Mouse (Mus musculus): ENCODE measurements around the gene Mecom.
"Not testable (repeated sequence)": the region's sequence is repeated elsewhere in the genome, so short reads cannot be mapped to it uniquely, and the experiment has no call there.

Gene Mecom

DNA sequence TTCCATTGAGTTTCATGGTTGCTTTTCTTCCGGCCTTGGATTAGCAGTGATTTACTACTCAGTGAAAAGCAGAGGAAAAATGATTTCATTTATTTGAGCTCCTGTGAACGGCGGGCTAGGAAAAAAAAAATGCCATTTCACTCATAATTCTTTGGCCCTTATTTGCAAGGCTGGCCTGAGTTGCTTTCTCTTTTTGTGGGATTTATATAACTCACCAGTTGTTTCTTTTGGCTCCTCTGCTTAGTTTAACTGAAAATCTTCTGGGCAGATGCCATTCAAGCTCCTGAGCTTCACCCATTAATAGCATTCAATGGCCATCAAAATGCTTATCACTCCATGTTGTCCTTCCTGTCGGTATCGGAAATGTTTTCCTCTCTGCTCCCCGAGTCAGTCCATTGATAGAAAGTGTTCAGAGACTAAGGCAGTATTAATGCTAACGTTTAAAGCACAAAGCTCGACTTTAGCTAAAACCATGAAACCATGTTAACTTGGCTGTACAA, 304.0 kb downstream of the Mecom start:
- DNase-seq = no peak

DNA sequence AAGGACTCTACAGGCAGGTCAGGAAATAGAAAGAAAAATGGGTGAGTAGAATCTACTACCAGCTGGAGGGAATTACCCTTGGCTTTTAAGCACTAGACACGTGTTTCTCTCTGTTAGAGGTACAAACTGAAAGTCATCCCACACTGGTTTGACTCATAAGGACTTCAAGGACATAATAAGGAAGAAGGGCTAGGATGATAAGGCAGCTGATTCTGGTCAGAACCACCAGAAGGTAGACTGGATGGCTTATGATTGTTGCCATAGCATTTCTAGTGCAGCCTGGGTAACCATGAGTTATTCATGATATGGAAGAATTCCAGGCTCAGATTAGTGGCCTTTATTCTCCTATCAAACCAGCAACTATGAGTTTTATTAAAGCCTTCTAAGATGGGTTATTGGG, 308.4 kb downstream of the Mecom start:
- DNase-seq = no peak

DNA sequence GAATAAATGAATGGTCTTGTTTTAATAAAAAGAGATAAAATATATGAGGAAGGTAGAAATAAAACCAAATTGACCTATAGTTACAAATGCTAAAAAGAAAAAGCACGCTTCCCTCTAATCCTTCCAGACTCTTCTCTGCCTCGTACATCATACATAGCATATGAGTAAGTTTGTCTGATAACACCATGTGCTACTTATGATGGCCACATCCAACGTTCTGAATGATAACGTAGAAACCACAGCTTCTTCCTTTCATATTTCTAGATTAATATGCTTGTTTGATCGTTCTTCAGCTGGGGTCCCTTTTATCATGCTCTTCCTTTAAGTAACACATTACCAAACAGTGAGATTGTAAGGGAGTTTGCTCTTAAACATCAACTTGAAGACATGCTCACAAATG, 310.3 kb downstream of the Mecom start:
- DNase-seq = no peak

DNA sequence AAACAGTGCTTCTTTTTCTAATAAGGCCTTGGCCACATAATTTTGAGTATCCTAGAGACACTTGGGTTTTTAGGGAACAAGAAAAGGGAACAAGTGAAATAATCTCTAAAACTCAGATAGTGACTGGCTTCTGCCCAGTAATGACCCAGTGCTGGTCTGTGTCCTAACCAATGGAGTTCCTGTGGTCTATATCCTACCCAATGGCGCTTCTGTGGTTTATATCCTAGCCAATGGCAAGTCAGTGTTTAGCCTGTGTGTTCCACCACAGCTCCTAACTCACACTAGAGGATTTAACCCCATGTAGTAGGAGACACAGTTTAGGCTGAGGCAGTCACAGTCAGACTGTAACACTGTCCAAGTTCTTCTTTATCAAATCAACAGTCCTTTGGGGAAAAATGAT, 313.8 kb downstream of the Mecom start:
- no peak for DNase-seq

DNA sequence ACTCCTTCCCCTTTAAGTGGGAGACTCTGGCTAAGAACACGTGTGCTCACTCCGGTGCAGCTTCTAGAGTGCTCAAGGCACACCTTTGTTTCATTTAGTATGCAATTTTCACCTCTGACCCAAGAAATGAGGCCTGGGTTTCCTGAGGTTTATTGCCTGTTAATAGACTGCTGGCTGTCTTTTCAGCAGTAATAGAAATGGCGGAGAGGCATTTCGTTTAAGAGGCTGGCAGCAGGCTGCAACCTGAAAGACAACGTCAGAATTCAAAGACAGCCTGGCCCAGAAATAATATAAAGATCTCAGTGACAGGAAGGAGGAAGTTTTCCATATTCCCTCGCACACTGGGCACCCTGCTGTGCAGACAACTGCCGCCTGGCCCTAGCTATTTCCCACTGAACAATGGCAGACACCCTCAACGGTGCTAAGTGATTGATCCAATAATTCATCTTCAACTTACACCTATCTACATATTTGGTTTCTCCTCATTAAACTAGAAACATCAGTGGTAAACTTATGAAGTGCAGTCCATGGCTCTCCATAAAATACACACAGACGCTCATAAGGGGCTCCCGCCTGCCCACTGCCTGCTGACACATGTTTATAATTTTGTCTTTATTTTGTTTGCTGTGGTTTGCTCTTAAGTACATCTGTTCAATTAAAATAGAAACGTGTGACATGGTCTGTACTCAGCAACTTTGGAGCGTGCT, 319.7 kb downstream of the Mecom start:
- DNase-seq = no peak

DNA sequence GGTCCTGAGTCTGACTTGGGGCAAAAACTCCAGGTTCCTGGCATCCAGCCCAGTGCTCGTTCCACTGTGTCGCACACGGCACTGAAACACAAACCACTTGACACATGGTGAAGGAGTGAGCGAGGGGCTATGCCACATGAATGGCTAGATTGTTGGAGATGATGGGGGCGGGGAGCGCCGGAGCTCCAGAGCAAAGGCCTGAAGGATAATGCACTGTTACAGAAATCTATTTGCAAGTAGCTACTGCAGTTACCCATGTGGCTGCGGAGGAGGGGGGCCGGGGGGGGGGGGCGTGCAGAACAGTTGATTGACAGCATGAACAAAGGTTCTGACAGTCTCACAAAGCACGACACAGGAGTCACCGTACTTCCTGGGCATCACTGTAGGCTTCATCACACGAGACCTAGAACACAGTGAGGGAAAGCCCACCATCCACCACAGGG, 320.9 kb downstream of the Mecom start:
- DNase-seq = no peak

DNA sequence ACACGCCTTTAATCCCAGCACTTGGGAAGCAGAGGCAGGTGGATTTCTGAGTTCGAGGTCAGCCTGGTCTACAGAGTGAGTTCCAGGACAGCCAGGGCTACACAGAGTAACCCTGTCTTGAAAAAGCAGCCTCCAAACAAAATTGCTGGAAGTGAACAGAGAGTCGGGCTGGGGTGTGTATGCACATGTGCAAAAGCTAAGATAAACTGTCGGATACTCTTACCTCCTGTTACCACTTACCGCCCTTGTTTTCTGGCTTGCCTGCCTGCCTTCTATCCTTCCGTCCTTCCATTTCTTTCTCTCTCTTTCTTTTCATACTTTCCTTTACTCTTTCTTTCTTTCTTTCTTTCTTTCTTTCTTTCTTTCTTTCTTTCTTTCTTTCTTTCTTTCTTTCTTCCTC, 322.6 kb downstream of the Mecom start:
- not testable (repeated sequence) for DNase-seq

DNA sequence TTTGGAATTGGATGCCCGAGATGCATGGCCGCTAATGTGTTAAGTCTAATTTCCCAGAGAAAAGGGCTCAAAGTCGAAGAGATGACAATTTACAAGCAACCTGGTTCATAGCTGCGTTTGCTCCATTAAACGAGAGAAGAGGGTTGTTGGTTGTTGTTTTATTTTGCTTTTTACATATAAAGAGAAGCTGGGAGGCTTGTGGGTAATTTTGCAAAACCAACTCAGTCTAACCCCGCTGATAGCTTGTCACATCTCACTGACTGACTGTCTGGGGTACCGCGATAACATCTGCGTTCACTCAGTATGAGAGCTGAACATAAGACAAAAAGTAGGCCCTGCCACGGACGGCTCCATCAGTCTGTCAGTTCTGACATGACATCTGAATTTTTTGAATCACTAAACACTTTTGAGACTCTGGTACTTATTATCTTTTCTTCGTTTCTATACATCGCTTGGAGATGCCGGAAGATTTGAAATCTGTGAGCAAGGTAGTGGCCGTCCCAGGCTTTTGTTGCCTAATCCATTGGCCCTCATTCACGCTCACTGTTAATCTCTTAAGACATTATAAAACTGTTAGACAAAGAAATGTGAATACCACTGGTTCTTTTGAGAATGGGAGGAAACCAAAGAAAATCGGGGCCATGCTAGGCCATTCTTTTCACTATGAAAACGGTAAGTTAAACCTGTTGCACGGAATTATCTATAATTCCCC, 327.0 kb downstream of the Mecom start:
- no peak for DNase-seq

DNA sequence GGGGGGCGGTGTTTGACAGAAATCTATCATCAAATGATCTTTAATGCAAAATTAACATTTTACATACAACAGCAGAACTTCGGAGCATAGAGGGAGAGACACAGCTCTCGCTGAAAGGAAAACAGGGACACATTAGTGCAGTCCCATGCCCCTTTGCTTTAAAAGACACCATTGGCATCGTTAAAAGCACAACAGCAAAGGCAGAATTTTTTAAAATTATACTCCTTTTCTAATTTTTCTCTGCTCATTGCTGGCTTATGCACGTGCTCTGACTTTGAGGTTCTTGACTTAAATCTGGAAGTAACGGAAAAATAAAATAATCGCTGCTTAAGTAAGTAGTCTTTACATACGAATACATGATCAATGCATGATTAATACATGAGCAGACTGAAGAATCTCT, 327.9 kb downstream of the Mecom start:
- no peak for DNase-seq

DNA sequence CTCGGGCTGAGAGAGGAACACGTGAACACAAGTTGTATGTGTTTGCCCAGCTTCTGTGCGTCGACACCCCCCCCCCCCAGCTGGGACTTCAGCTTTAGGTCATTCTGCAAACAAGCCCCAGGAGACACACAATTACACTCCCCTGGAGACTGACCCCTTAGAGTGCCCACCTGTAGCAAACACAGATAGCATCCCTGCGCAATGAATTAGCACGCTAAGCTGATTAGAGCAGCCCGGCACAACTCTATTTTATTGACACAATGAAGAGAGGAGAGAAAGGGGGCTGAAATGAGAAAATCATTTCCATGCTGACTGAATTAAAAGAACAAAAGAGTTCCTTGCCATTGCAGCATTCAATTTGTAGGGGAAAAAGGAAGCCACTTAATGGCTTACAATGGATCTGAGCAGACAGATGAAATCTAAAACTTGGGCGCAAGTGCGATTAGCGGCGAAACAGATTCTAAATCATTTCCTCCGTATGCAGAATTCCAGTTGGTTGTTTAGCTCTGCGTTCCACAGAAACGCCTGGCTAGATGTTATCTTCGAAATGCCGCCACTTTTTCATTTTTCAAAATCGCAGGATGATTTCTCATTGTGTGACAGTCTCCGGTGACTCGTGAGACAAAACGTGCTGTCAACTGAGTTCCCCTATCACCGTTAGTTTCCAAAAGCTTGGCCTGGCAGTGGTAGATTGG, 328.5 kb downstream of the Mecom start:
- no peak for DNase-seq

DNA sequence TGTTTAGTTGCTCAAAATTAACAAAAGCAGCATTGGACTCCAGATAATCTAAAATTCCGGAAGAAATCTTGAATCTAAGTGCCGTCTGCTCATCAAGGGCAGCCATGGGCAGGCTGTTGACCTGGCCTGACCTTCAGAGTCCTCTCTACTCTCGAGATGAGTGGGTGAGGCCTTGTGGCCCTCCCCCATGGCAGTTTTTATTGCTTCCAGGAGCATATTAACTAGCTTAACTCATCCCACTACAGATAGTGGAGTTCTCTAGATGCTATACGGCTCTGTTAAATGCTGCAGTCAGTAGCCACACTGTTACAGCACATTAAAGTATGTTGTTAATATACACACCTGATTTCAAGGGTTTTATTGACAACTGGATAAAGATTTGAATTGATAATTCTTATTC, 333.2 kb downstream of the Mecom start:
- DNase-seq = no peak

DNA sequence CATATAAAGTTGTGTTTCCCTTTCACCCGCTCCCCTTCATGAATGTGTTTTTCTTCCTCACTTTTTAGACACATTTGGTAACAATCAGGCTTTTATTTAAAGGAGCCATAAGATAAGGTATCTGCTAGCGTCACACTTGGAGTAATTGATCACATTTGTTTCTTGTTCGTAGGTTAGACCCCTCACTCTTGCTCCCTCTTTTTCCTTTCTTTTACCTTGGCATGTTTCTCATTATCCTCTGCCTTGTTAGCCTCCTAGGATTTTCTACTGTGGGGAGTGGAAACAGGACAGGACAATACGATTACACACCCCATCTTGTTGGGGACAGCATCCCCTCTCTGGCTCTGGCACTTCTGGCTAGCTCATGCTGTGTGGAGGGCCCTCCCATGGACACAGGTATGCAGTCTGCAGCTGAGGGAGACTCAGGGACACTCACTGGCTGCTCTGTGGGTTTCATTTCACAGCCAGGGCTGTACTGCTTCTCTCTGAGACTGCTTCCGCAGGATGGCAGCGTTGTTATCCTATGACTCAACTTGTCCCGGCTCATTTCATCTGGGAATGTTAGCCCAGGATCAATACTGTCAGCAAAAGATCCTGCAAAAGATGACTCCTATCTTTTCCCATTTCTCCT, 334.2 kb downstream of the Mecom start:
- DNase-seq = no peak

DNA sequence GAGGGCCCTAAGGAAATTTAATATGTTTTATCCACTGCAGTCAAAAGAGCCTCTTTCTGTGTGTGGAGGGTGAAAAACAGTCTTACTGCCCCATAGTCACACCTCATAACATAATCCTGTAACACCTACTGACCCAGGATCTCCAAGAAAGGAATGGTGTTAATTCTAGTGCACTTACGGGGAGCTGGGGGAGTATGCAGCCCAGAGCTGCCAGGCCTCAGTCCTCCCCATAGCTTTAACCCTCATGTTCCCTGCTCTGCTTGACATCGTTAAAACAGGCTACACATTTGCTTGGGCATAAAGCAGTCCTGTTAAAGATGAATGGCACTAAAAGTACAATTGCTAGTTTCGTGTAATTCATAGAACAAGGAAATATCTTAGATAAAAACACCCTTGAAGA, 335.0 kb downstream of the Mecom start:
- no peak for DNase-seq

DNA sequence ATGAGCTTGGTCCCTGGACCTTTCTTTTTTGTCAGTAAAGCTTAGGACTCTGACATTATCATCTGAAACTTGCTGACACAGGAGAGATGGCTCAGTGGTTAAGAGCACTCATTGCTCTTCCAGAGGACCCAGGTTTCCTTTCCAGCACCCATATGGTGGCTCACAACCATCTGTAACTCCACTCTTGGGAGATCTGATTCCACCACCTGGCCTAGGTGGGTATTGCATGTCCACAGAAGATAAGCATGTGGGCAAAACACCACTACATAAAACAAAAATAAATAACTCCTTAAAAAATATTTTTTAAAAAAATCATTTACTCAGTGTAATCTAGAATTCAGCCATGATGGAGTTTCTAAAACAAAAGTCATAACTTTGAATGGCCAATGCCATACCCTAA, 338.7 kb downstream of the Mecom start:
- DNase-seq = no peak

DNA sequence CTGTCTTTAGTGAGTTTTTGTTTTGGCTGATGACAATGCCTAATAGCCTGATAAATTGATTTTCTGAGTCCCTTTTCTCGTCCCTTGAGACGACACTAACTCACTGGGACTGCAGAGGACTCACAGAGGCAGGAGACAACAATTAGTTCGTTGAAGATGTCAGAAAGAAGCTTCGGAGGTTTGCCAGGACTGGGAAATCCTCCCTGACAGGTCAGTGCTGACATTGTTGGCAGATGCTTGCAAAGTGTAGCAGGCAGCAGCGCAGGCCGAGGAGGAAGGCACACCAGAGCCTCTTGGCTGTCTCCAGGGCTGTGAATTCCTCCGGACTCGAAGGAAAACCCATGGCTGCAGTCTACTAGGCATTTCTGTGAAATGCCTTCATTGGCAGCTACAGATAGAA, 339.9 kb downstream of the Mecom start:
- DNase-seq = no peak

DNA sequence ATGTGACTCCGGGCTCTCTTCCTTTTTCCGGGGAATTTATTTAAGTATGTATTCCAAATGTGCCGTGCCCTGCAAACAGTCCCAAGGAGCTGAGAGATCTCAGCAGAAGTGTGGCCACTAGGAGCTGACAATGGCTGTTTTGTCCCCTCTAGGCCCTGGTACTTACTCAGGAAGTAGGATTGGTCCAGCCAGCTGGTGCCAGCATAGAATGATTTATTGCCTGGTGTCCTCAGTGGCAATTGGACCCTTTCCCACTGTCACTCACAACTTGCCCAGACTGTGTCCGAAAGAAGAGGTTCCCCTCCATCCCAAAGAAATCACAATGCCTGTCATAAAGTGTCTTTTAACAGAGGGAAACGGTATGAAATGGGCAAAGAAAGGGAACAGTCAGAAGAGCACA, 340.4 kb downstream of the Mecom start:
- no peak for DNase-seq

DNA sequence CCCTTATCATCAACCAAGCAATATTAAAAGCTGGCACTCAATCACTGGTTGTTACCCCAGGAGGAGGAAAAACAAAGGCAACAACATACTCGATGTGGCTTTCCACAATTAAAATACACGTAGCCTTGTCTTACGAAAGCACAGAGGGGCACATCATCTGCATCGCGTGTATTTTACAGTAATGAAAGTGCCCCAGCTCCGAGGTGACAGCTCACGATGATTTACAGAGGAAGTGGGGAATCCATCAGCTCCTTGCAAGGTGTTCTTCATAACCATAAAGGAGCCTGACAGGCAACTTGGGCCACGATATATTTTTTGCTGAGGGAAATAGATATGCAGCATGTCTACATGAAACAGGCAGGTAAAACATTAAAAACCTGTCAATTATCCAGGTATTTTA, 341.7 kb downstream of the Mecom start:
- DNase-seq = no peak

DNA sequence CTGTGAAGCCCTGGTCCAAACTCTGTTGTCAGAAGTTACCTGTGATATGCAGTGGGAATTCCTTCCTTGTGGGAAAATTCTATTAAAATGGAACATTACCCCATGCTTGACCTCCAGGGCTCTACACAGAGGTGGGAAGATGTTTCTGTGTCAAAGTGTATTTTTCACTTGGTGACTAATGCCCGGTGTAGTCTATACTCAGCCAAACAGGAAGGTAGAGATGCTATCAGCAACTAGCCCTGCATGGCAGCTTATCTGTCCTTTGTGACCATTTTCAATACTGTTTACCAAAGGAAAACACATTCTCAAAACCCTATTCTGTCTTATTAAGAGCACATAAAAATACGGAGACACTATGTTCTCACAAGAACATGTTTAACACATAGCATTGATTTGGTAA, 344.0 kb downstream of the Mecom start:
- no peak for DNase-seq

DNA sequence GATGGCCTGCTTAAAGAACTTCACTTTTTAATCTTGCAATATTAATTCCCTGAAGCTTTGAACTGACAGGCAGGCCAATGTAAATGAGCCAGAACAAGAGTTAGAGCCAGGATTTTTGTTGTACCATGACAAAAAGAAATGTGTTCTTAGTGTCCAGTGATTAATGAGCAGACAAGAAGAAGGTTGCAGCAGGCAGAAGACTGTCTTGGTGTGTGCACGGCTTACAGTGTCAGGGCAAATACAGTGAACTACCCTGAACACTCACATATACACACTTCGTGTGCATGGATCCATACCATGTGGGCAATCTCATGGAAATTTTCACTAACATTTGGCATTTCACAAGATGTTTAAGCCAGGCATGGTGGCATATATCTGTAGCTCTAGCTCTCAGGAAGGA, 349.0 kb downstream of the Mecom start:
- no peak for DNase-seq

DNA sequence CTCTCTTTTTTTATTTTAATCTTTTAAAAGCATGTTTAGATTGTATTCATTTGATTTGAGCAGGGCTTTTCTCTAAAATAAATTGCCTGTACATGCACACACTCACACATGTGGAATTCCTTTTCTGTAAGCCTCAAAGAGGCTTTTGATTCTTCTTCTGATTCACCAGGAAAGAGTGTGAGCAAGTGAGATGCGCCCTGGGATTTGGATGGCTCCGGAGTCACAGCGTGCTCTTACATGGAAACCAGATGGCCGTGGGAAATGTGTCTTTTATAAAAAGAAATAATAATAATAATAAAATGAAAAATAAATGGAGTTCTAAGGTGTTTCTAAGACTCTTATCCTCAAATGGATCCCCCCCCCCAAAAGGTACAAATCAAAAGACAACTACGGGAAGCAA, 349.6 kb downstream of the Mecom start:
- DNase-seq = no peak

DNA sequence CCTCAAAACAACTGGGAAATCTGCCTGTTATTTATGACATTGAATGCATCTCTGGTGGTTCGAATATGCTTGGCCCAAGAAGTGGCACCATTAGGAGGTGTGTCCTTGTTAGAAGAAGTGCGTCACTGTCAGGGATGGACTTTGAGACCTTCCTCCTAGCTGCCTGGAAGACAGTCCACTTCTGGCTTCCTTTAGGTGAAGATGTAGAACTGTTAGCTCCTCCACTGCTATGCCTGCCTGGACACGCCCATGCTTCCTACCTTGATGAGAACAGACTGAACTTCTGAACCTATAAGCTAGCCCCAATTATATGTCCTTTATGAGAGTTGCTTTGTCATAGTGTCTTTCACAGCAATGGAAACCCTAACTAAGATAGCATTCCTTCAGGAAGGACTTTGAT, 352.6 kb downstream of the Mecom start:
- no peak for DNase-seq

DNA sequence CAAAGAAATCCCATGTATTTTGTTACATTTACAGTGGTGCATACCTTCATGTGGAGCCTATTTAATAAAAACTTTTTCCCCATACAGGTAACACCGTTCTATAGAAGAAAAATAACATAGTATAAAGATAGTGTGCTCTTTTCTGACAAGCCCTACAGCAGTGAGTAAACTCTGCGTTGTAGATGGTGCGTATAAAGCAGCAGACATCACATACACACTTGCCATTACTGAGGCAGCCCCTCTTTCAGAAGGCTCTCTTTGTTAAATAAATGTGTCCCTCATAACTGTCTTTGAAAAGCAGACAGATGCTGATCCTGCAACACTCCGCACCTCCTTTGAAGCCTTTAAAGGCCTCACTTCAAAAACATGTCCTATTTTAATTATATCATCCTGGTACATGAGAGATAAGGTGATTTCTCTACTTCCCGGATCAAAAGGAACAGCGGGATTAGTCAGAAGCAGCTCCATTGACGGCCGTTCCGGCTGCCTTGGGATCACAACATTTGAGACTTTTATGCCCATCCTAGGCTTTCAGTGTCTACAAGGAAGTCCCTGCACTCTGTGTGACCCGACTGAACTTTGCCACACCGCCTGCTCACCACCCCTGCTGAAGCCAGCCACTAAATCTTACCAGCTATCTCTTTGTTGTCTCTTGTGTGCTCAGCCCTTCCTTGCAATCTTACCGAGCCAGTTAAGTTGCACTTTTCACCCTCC, 355.4 kb downstream of the Mecom start:
- no peak for DNase-seq

DNA sequence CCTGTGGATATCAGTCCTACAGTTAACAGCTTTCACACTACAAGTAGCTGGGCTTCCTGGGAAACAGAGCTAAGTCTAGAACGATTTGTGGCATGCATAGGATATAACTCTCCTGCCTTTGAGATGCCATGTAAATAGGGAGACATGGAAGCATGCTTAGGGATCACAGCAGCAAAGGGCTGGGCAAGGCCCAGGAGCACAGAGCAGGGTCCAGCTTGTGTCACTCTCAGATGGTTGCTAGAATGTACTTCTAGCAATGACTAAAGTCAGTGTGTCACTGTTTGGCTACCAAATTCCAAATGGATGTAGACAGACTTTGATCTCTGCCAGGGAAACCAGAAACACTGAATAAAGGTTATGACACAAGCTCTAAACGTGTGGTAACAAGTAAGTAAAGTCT, 358.5 kb downstream of the Mecom start:
- DNase-seq = no peak

Data from liver (tissue).